Mouse (Mus musculus): ENCODE measurements at regions not wholly inside any gene's neighbourhood (a gene's known extent, or its start where the extent isn't known, plus 50 kb on each side); places are given as distances from the start of the nearest gene placed in this dataset.

GRCm38 (mm10) chr7:77771711-77772449 lies 965.9 kb downstream of the Ntrk3 start:
- DNase-seq (ENCODE audit: low spot score in 2 of 2) = peak; percentile 42 to 68
- intact Hi-C loops (cut with DNase I) = no loop called here

- intact Hi-C loops (cut with DNase I) = no loop called here
- no peak for DNase-seq (ENCODE audit: low spot score in 2 of 2)
Observed at GRCm38 (mm10) chr7:77738996-77739765, 998.6 kb downstream of the Ntrk3 start.

Small RNA genes in the stretch of these regions (microRNA-seq; reads per million reads assigned to microRNA genes)
- 0 reads per million in 2 experiments for gene Gm44358
